Mouse (Mus musculus) inflammation-experienced regulatory T-cells, adult 6 months (primary cell): ENCODE measurements around the gene Rps18. TPM values are rescaled to one million over a fixed set of nuclear protein-coding genes. Genes with fewer than 3 reads are reported as not detected.
A peak's percentile ranks its signal among the peaks of the same experiment; 100 is the strongest.
"Not testable (repeated sequence)": the region's sequence is repeated elsewhere in the genome, so short reads cannot be mapped to it uniquely, and the experiment has no call there.

ENCODE experiments used
- ATAC-seq: one replicate; pipeline ENCODE4 v1.8.0; 2017
- polyA plus RNA-seq, 3 experiments: library from polyadenylated mRNA; unstranded; fragments of 100-300 nt; shearing (Covaris generic); gene quantifications; one replicate each; pipeline ENCODE4 v1.2.1; 2017

The Rps18 gene
- 1,000 to 10,000 TPM; 3,532 to 7,587 (median 7,167) TPM for polyA plus RNA-seq

- ATAC-seq, result peak; percentile 81
Measured at GRCm38 (mm10) chr17:33955555-33956214, at the start of gene Rps18, which contains the start of gene Vps52. Gene Rps18 (minus strand): TSS chr17:33956001. Gene Vps52 (plus strand): TSS chr17:33955812.

DNA sequence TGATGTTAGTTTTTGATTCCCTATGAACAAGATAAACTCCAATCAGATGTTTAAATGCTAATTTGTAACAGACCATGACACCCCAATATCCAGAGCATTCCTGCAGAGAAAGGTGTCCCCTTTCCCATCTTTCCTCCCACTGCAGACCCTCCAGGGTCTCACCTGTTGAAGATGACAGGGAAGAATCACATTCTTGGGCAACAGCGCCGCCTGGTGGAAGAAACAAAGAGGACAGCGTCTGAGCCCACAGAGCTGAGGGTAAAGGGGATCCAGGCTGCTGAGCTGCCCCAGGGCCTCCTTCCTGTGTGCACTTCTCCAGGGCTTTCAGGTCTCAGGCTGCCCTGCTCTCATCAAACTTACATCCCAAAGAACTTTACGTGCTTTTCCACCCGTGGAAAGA, 47.6 kb upstream of the Rps18 start:
- no peak for ATAC-seq

DNA sequence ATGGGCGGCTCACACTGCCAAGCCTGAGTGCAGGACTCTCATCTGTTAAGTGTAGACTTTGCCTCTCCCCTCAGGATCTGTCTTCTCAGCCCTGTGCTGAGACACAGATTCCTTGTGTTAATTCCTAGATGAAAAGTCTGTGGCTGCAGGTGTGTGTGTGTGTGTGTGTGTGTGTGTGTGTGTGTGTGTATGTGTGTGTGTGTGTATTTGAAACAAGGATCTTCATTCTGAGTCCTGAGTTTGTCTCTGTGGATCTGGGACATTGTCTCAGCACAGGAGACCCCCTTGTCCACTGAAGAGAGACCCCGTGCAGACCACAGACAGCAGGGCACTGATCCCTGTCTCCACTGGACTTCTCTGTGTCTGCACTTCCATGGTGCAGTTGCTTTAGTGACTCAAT, 45.0 kb upstream of the Rps18 start:
- not testable (repeated sequence) for ATAC-seq

DNA sequence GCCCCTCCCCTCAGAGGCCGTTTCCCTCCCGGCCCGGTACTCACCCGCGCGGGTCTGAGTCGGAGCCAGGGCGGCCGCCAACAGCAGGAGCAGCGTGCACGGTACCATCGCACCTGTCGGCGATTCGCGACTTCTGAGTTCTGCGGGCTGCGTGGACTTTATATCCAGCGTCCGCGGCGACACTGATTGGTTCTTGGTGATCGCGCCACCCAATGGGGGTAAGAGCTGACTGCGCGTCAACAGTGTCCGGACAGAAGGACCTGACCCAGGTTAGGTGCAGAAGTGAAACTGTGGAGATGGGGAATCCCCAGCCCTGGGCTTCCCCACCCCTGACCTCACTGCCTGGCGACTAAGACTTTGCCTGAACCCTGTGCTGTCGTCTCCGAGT, 44.3 kb upstream of the Rps18 start, which contains the start of gene H2-K1:
Gene H2-K1 (minus strand): TSS at position 198 of the 388 bp plus-strand sequence.
- peak; percentile 92 for ATAC-seq

DNA sequence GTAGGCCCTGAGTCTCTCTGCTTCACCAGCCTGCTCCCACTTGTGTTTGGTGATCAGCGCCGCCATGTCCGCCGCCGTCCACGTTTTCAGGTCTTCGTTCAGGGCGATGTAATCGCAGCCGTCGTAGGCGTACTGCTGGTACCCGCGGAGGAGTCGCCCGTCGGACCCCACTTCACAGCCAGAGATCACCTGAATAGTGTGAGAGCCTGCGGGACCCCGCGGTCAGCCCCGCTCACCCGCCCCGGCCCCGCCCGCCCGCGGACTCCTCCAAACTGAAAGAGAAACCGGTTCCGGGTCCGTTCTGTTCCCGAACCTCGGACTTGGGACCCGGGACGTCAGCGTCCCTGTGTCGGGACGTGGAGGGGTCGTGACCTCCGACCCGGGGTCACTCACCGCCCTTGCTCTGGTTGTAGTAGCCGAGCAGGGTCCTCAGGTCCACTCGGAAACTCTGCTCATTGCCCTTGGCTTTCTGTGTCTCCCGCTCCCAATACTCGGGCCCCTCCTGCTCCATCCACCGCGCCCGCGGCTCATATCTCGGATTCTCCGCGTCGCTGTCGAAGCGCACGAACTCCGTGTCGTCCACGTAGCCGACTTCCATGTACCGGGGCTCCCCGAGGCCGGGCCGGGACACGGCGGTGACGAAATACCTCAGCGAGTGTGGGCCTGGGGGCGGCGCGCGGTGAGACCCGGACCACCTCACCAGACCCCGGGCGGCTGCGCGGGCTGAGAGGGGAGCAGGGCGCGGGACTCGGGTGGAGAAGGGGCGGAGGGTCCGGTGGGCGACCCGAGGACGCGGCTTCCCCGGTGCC, 43.7 kb upstream of the Rps18 start:
- ATAC-seq, result no peak

GRCm38 (mm10) chr17:33998697-33999096, 42.9 kb upstream of the Rps18 start:
- ATAC-seq, result not testable (repeated sequence)

DNA sequence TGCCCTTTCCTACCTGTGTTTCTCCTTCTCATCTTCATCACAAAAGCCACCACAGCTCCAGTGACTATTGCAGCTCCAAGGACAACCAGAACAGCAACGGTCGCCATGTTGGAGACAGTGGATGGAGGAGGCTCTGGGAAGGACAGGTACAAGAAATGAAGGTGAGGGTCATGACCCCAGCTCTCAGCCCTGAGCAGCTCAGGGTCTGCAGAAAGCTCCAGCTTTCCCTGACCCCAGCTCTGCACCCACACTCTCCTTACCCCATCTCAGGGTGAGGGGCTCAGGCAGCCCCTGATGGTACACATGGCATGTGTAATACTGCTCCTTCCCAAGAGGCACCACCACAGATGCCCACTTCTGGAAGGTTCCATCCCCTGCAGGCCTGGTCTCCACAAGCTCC, 41.2 kb upstream of the Rps18 start:
- not testable (repeated sequence) for ATAC-seq

- ATAC-seq, result no peak
Measured at GRCm38 (mm10) chr17:33995651-33996050, 39.9 kb upstream of the Rps18 start.

- ATAC-seq, result no peak
Measured at GRCm38 (mm10) chr17:33994959-33995358, 39.2 kb upstream of the Rps18 start.

GRCm38 (mm10) chr17:33991788-33992664, 36.2 kb upstream of the Rps18 start:
- ATAC-seq, result peak; percentile 55

DNA sequence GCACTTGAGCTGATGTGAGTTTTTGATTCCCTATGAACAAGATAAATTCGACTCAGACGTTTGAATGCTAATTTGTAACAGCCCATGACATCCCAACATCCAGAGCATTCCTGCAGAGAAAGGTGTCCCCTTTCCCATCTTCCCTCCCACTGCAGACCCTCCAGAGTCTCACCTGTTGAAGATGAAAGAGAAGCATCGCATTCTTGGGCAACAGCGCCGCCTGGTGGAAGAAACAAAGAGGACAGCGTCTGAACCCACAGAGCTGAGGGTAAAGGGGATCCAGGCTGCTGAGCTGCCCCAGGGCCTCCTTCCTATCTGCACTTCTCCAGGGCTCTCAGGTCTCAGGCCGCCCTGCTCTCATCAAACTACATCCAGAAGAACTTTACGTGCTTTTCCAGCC, 26.3 kb upstream of the Rps18 start:
- ATAC-seq, result not testable (repeated sequence)

DNA sequence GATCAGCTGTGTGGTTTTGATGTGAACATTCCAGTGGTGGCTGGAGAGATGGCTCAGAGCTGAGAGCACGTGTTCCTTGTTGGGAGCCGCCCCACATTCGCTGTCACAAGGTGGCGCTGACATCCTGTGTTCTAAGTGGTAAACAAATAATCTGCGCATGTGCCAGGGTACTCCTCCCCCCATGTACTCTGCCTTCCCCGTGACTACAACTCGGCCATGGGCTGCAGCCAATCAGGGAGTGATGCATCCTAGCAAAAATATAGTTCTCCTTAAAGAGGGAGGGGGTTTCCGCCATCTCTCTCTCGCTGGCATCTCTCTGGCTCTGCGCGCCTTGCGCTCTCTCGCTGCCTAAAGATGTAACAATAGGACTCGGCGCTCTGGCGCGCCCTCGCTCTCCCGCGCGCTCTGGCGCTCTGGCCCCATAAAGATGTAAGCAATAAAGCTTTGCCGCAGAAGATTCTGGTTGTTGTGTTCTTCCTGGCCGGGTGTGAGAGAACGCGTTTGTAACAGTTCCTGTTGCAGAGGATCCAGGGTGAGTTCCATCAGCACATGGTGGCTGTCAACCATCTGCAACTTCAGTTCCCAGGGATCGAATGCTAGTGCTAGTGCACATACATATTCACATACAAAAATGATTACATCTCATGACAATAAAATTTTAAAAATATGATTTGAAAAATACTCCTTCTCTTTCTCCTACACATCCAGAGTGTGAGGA, 25.6 kb upstream of the Rps18 start:
- ATAC-seq, result peak; percentile 75

GRCm38 (mm10) chr17:33980181-33981035, 24.6 kb upstream of the Rps18 start:
- no peak for ATAC-seq

DNA sequence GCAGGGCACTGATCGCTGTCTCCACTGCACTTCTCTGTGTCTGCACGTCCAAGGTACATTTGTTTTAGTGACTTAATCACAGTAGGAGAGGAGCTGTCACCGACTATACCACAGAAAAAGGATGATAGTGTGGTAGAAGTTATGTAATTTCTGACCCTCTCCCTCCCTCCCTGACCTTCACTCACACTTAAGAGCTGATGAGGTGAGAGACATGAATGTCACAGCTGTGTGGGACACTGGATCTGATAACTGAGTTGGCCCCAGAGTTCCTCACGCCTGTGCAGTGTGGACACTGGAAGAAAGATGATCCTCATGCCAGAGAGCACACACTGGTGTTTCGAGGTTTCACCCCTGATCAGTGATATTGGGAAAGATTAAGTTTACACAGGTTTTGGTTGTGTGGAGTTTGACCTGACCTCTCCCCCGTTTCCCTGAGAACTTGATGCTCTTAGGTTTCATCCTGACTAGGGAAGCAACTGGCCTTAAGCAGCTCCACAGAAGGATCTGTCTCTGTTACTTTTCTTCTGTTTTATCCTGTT, 23.8 kb upstream of the Rps18 start:
- ATAC-seq, result no peak

GRCm38 (mm10) chr17:33978631-33979031, 22.8 kb upstream of the Rps18 start:
- ATAC-seq, result peak; percentile 72

- ATAC-seq, result no peak
Measured at GRCm38 (mm10) chr17:33977861-33978557, 22.2 kb upstream of the Rps18 start.

DNA sequence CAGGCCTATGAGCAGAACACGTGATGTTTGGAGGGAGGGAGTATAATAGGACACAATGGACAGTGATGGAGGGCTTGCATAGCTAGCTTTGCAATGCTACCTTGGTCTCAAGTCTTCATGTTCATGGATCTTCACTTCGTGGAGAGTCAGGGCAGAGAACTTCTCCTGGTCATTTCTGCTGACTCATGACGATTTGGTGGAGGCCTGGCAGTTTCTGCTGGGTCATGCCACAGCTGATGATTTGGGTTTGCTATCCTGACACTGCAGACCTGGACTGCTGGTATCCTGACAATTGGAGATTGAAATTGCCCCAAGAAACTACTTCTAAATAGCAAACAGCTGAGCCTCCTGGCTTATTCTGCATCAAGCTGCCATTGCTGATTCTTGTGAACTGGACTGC, 17.8 kb upstream of the Rps18 start:
- no peak for ATAC-seq

DNA sequence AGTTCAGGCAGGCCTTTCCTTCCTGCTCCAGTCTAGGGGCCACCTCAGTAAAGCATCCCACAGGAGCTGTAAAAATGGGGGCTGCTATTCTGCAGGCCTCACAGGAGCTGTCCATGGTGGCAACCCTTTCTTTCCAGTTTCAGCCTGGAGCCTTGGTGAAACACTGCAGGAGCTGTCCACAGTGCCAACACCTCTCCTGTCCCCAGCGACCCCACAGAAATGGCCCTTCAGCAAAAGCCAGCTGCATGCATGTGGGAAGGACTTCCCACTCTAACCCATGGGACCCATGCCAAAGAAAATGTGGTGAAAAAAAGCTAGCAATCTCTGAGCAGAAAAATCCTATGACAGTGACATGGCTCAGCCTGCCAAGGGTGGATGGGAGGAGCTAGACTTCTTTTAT, 16.9 kb upstream of the Rps18 start:
- ATAC-seq, result no peak

GRCm38 (mm10) chr17:33969394-33969793, 13.6 kb upstream of the Rps18 start:
- no peak for ATAC-seq

- peak; percentile 57 for ATAC-seq
Measured at GRCm38 (mm10) chr17:33968927-33969326, 13.1 kb upstream of the Rps18 start.
